Mouse (Mus musculus): ENCODE measurements around the gene Tnfsf13. TPM values are rescaled to one million over a fixed set of nuclear protein-coding genes. Genes with fewer than 3 reads are reported as not detected.
"Not testable (repeated sequence)": the region's sequence is repeated elsewhere in the genome, so short reads cannot be mapped to it uniquely, and the experiment has no call there.

Tnfsf13 gene
- total RNA-seq, 2 experiments from 2014 or later = 2.1 to 3.1 TPM

DNA sequence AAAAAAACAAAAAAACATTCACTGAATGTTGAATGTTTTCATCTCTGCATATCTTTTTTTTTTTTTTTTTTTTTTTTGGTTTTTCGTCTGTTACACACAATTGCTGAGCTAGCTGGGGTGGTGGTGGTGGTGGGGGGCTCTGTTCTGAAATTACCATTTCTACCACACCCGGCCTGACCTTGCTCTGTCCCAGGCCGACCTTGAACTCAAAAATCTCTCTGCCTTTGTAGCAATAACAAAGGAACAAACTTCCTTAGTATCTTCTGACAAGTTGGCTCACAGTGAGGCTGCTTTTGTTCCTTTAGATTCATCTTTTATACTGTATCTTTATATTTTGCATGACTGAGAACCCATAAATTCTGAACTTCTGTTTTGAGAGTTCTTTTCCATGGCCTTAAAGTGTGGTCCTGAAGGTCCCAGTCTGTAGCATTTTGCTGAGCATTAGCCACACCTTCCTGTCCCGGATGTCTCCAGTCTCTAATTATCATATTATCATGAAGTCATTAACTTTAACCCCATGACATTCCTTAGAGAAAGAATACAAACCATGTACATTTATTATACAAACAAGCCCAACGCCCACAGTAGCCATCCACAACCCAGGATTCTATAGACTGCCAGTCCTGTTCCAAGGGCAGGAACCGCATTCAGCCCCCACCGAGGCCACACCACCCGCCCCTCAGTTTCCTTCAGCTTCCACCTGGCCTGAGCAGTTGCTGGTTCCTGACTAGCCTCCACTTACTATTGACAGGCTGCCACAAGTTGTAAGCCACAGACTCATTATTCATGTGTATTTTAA lies 18.4 kb upstream of the Tnfsf13 start:
- DNase-seq = no peak

DNA sequence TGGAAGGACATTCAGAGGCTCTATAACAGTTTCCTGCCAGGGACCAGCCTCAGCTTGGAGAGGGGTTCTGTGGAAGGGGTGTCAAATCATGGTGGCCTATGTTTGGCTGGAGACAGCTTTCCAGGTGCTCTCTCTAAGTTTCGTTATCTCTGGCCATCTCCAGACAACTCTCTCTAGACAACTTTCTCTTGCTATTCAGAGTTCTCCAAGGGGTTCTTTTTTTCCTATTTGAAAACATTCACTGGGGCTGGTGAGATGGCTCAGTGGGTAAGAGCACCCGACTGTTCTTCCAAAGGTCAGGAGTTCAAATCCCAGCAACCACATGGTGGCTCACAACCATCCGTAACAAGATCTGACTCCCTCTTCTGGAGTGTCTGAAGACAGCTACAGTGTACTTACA lies 17.8 kb upstream of the Tnfsf13 start:
- not testable (repeated sequence) for DNase-seq

DNA sequence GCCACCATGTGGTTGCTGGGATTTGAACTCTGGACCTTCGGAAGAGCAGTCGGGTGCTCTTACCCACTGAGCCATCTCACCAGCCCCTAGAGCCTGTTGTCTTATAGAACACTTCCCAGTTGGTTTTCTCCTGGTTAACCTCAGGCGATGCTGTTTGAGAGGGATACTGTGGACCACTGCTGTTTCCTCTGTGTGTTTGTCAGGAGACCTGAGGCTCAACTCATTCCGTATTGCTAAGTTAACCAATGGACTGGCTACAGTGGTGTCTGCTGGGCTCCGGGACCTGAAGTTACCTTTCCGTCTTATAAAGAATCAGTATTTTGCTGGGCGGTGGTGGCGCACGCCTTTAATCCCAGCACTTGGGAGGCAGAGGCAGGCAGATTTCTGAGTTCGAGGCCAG lies 17.3 kb upstream of the Tnfsf13 start:
- DNase-seq = not testable (repeated sequence)

DNA sequence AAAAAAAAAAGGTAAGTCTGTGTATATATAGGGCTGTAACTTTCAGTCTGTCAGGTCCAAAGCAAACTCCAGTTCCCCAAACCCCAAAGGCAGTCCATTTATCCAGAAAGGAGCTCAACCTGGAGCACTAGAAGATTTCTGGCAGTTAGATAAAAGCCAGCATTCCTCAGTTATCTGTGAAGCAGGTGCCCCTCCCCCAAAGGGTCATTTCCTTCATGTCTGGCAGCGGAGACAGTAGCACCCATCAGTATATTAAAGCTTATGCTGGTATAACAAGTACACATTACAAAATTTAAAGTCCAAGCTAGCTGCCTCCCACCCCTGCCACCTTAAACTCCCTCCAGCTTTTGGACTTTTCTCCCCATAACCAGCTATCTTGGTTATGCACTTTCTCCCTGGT lies 14.0 kb upstream of the Tnfsf13 start:
- no peak for DNase-seq

DNA sequence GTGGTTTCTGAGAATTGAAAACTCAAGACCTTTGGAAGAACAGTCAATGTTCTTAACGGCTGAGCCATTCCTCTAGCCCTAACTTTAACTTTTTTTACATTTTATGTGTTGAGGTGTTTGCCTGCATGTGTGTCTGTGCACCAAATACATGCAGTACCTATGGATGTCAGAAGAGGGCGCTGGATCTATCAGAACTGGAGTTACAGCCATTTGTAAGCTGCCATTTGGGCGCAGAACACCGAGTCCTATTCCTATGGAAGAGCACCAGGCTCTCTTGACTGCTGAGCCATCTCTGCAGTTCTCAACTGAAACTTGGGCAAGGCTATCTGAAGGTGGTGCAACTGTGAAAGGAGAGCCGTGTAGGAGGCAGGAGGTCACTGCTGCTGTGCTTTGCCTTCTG lies 13.0 kb upstream of the Tnfsf13 start:
- no peak for DNase-seq

DNA sequence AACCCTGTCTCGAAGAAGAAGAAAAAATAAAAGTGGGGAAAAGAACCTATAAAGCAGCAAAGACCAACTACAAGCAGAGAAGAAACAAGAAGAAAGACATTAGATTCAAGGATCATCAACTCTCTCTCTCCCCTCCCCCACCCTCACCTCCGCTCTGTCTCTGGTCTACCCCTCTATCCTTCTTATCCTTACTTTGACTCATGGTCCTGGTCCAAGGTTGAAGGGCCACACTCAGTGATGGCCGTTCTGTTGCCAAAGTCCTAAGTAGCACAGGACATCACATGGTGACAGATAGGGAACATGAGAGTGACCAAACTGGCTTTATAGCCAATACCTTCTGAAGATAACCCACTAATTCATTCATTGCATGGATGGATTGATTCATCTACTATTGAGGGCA lies 11.8 kb upstream of the Tnfsf13 start:
- no peak for DNase-seq

DNA sequence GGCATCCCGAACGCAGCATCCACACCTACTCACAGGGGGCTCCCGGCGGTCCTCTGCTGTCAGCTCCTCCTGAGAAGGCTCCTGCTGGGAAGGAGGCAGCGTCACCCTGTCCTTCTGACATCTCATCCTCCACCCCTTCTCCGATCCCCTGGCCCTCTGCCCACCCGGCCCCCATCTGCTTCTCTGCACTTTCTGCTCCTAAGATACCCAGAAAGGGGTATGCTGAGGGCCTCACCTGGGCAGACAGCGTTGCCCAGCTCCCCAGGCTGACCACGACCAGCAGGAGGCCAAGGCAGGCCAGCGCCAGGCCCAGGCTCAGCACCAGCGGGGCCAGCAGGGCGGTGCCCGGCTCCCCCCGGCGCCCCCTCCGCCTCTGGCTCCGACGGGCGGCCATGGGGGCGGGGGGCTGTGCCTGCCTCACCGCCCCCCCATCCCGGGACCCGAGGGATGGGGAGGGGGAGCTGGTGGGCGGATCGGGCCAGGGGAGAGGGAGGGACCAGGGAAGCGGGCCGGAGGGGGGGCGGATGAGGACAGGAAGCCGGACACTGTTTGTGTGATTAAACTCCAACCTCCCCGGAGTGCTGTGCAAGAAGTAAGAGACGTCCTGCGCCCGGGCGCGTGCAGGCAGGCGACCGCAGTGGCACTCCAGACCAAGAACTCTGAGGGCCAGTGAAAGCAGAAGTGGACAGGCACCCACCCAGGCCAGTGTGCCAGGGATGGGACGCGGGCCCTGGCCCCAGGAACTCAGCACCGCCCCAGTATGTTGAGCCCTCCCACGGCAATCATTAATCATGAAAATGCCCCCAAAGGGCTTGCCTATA lies 10.0 kb upstream of the Tnfsf13 start, which contains the start of the genes Tnfsf12 and Tnfsfm13:
TSS of gene Tnfsf12 (minus strand) at position 489 of the 821 bp plus-strand sequence.
TSS of gene Tnfsfm13 (minus strand) at position 738 of the 821 bp plus-strand sequence.
- DNase-seq = no peak

DNA sequence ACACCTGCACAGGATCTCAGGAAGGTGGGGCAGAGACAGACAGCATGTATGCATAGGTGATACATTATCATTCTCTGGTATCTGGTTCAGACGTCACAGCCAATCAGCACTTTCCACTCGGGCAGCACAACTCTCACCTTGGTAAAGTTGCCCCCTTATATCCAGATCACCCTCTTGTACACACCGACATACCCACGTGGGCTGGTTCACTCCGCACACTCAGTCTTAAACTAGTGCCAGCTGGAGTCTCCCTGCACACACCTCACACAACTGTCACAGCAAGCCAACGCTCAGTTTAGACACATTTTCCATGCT lies 9.4 kb upstream of the Tnfsf13 start:
- no peak for DNase-seq

DNA sequence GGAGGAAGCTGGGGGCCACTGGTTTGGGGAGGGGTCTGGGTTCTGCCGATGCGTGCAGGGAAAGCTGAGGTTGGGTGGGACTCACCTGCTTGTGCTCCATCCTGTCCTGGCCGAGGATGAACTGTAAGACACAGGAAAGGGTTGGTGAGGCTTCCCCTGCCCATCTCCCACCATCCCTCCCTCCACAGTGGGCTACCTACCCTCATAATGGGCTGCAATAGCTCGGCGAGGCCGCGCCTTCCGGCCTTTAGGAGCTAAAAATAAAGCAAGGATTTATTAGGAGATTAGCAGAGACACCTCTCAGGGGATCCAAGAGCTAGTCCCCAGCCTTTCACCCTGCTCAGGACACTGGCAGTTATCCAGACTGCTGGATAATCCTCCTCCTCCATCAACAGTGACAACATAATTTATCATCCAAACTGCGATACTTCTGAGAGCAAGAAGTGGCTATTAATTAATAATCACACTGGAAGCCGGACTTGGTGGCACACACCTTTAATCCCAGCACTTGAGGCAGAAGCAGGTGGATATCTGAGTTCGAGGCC lies 7.9 kb upstream of the Tnfsf13 start:
- no peak for DNase-seq

DNA sequence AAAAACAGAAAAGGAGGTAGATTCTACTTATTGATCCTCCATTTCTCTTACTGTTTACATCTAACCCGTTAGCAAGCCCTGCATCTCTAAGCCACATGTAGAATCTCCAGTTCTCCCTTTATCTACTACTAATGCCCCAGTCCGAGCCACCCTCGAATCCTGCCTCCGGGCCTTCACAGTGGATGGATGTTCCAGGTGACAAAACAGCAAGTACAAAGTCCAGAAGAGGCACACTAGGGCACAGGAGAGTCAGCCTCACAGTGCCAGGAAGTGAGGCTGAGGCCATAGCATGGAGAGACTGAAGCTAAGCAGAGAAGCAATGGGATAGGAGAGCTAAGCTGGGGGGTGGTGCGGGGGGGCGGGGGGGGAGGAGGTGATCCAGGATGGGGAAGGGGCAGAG lies 7.3 kb upstream of the Tnfsf13 start:
- no peak for DNase-seq

DNA sequence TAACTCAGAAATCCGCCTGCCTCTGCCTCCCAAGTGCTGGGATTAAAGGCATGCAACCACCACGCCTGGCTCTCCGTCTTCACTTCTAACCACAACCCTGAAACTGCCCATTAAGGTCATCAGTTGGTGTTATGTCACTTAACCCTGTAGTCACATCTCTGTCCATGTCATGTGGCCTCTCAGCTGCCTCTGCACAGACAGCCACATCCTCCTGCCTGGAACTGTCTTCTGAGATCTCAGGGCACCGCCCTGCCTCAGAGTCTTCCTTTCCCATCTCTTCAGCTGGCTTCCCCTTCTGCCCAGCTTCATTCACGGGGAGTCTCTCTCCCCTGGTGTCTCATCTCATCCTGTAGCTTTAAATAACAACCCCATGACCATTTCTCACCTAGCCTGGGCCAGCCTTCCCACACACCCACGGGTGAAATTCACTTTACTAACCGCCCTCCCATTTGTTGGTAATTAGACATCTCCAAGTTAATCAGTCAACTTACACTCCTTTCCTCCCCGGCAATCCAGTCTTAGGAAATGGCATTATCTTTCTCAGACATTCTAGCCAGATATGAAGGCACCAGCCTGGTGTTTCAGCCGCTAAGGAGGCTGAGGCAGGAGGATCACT lies 6.7 kb upstream of the Tnfsf13 start:
- DNase-seq = no peak

DNA sequence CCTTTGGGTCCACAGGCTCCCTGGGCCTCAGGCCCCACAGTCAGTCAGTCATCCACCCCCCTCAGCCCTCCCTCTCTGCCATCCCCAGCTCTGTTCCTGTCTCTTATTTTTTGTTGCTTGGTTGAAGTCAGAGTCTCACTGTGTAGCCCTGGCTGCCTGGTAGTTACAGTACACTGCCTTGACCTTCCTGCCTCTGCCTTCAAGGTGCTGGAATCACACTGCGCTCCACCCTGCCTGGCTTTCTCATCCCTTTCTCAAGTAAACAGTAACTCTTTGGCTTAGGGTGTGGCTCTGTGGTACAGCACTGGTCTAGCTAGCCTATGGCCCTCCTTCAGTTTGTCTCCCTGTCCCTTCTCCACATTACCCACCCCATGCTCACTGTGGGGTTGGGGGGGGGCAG lies 4.3 kb upstream of the Tnfsf13 start:
- no peak for DNase-seq

DNA sequence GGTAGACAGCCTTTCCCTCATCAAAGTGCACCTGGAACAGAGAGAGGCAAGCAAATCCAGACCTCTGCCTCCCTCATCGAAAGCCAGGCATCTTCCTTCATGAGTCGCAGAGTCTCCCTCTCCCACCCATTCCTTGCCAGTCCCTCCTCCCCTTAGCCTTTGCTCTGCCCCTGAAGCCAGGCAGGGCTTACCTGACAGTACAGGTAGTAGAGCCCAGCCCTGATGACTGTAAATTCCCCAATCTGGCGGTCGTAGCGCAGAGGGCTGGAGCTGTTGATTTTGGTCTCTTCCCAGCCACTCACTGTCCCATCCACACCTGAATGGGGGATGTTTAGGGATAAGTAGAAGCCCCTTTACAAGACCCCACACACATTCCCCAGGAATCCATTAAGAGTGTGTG lies 1.5 kb upstream of the Tnfsf13 start:
- DNase-seq = no peak

DNA sequence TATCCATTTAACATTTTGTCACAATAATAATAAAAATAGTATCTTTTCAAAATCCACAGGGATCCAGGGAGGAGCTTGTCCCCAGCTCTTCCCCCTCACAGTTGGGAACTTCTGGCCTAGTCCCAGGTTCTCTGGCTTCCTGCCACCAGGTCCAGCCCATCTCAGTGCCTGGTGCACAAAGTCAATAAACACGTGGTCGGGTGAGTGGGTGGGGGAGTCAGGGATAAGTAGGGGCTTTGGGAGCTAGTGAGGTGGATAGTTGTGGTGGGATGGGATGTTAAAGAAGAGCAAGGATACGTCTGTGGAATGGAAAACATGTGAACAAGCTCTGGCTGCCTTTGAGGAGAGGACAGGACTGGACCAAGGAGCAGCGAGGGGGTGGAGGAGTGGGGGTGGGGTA lies 793 bp upstream of the Tnfsf13 start:
- peak in 1 of 2 experiments; percentile 56 for DNase-seq

DNA sequence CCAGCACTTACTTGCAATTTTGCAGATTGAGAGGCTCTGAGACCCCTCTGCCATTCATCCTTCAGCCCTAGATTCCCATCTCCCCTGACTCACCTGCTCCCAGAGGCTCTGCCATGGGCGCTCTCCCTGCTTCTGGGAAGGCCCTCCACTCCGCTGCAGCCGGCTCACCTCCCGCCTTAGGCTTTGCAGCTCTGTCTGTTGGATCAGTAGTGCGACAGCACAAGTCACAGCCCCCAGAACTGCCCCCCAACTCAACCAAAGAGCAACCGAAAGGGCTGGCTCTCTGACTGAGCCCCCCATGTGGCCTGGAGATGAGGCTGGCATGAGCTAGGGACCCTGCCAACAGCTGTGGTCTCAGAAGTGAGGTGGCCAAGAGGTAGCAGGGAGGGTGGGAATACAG lies 648 bp downstream of the Tnfsf13 start:
- no peak for DNase-seq

DNA sequence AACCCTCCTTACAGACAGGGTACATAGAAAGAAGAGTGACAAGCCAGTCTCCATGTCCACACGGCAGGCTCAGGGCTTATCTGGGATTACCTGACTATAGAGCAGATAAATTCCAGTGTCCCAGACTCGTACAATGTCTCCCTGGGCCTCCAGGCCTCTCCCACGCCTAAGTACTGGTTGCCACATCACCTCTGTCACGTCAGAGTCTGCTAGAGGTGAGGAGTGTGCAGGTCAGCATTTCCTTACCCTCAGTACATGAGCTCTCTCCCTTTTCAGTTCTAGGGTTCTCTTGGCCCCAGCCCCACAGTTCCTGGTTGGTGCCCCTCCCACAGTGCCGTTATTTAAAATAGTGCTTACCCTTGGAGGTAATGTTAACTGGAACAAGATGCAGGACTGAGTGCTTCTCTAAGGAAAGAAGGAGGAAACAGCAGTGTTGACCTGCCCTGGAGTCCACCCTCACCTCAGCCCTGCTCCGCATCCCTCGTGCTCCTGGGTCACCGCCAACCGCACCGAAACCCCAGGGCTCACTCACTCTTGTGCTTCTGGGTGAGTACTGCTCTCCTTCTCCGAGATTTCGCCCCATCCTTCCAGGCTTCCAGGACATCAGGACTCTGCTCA lies 1.3 kb downstream of the Tnfsf13 start:
- no peak for DNase-seq

DNA sequence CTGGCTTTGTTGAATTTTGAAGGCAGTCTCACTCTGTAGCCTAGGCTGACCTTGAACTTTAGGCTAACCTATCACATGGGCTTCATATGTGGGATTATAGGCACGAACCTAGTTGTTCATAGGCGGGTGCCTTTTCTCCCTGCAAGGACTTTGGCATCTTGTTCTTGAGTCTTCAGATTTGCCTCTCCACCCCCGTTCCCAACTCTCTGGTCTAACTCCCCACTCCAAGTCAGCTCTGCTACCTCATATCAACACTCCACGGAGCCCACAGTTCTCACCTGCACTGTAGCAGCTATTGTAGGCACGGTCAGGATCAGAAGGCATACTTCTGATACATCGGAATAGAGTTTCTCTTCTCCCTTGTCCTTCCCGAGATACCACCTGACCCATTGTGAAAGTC lies 2.0 kb downstream of the Tnfsf13 start:
- no peak for DNase-seq

DNA sequence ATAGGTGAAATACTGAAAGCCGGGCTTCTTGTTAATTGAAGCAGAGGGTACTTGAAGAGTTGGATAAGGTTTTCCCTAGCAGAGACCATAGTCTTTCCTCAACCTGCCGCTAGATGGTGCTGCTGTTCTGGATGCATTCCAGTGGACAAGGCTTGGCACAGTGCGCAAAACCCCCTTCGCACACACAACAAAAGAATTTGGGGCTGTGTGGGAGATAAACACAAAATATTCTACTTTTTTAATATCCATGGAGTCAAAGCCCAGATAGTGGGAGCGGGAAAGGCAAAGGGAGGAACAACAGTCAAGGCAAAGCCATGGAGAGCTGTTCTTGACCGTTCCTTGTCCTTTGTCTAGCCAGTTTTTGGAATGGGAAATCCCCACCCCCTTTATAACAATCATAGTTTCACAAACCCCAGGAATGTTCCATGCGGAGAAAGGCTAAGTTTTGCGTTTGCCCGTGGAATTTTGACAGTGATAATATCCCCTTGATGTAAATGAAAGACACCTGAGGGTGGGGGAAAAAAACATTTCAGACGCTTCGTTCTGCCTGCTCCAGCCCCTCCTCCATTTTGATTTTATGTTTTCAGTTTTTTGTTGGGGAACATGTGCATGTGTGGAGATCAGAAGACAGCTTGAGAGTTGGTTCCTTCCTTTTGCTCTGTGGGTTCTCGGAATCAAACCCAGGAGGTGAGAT lies 2.6 kb downstream of the Tnfsf13 start:
- peak; percentile 85 to 90 for DNase-seq

DNA sequence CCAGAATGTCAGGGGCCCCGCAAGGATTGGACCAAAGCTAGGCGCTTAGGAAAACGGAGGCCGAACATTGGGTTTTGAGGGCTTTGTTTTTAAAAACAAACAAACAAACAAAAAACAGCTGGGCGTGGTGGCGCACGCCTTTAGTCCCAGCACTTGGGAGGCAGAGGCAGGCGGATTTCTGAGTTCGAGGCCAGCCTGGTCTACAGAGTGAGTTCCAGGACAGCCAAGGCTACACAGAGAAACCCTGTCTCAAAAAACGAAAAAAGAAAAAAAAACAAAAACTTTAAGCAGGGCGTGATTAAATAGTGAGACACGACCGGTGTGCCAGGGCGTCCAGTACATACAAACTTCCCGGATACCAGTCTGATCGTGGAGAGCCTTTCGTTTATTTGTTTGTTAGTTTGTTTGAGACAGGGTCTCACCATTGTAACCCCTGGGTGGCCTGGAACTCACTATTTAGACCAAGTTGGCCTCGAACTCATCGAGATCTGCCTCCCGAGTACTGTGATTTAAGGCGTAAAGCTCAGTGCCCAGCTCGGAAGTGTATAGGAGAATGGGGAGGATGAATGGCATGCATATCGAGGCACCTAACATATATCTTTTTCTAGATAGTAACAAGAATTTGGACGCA lies 3.3 kb downstream of the Tnfsf13 start:
- DNase-seq = no peak

DNA sequence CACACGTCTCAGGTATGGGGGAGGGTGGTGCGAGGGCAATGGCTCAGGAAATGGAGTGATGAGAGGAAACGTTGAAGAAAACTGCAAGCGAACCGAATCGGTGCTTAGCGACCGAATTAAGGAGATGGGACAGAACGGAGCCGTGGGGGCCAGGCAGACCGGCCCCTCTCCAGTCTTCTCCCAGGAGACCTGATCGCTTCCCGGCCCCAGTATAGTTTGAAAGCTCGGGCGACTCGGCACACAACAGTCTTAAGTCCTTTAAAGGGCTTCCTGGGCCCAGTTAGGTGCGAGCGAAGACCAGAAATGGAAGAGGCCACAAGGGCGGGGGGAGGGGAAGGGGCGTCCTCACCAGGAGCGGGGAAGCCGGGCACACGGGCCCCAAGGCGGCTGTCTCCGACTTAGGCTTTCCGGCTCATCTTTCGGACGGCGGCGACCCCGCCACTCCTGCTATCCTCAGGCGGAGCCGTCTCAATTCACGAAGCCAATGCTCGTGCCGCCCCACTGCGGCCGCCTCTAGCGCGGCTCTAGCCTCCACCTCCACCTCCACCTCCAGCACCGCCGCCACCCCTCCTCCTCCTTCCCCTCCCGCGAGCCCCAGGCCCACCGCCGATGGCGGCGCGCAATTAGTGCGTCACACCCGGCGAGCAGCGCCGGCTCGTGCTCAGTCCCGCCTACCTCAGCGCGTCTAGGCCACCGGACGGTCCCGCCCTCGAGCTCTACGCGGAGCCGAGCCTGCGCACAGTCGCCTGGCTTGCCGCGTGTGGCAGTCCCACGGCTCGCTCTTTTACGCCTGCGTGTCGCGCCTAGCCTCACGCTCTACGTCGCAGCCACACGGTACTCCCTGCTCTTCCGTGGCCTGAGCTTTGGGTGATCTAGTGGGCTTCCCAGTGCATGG lies 4.0 kb downstream of the Tnfsf13 start, which contains the start of gene Senp3:
TSS of gene Senp3 (minus strand) at position 771 of the 895 bp plus-strand sequence.
- DNase-seq = peak; percentile 97 to 98
